Mouse (Mus musculus) midbrain, embryonic 13.5 days (tissue): ENCODE measurements around the gene Gm29554. TPM values are rescaled to one million over a fixed set of nuclear protein-coding genes. Genes with fewer than 3 reads are reported as not detected.
"Not testable (repeated sequence)": the region's sequence is repeated elsewhere in the genome, so short reads cannot be mapped to it uniquely, and the experiment has no call there.

ENCODE experiments used
- ATAC-seq: fragments of 200-750 bp; cut with Nextera tagmentation; 2 replicates; pipeline ENCODE4 v1.8.0; 2017; ENCODE audit warnings: mild to moderate bottlenecking, moderate TSS enrichment, moderate library complexity
- H3K27ac ChIP-seq: fragments of 300-500 bp; sonication (generic); 2 replicates; pipeline ENCODE4 v1.5.1; 2015; ENCODE audit warnings: inconsistent platforms, mild to moderate bottlenecking, moderate library complexity
- H3K27me3 ChIP-seq: fragments of 300-500 bp; sonication (generic); 2 replicates; pipeline ENCODE4 v1.6.1; 2015; ENCODE audit warnings: mild to moderate bottlenecking, inconsistent platforms
- H3K36me3 ChIP-seq: fragments of 300-500 bp; sonication (generic); 2 replicates; pipeline ENCODE4 v1.6.1; 2015; ENCODE audit warnings: mild to moderate bottlenecking, inconsistent platforms
- H3K4me1 ChIP-seq: fragments of 300-500 bp; sonication (generic); replicated peaks from 2 replicates; pipeline ENCODE4 v1.6.1; 2015; ENCODE audit warnings: inconsistent platforms
- H3K4me2 ChIP-seq: fragments of 300-500 bp; sonication (generic); replicated peaks from 2 replicates; pipeline ENCODE4 v1.6.1; 2015; ENCODE audit warnings: moderate library complexity, mild to moderate bottlenecking, inconsistent platforms
- H3K4me3 ChIP-seq: fragments of 300-500 bp; sonication (generic); replicated peaks from 2 replicates; pipeline ENCODE4 v1.5.1; 2015; ENCODE audit warnings: mild to moderate bottlenecking, inconsistent platforms
- H3K9ac ChIP-seq: fragments of 300-500 bp; sonication (generic); replicated peaks from 2 replicates; pipeline ENCODE4 v1.6.1; 2015; ENCODE audit warnings: mild to moderate bottlenecking, inconsistent platforms
- H3K9me3 ChIP-seq: fragments of 300-500 bp; sonication (generic); 2 replicates; pipeline ENCODE4 v1.6.1; 2016; ENCODE audit warnings: mild to moderate bottlenecking, inconsistent platforms
- WGBS: fragments of 180-500 bp; shearing (Covaris S2); methylation state at CpG from one replicate; pipeline ENCODE4 v1.1.7; 2015; 5-methylcytosine and 5-hydroxymethylcytosine counted together
- polyA plus RNA-seq: library from polyadenylated mRNA; unstranded; fragments of >200 nt; fragmentation: Nextera tagmentation; extraction: Ambion mirVana; gene quantifications from 2 replicates; pipeline ENCODE4 v1.2.1, GENCODE M21; 2015

The Gm29554 gene
- polyA plus RNA-seq = not detected in 2 replicates

DNA sequence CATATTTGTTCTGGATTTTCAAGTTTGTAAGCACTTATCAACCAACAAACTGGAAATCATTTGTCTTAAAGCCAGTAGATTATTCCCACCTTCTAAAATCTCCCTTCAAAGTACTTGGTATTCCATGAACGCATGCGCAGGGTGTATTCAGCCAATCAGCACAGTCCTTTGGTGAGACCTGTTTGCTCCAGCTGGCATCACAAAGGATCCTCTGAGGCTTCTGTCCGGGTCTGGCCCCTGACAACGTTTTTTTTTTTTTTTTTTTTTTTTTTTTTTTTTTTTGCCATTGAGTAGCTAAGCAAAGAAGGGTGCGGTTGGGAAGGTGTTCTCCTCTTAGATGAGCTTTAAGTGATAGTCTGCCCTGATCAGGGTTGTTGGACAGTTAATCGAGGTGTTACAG lies at the start of gene Gm29554:
TSS of gene Gm29554 (plus strand) at position 301 of the 400 bp plus-strand sequence.
- not testable (repeated sequence) for H3K27ac ChIP-seq, H3K4me1 ChIP-seq, H3K27me3 ChIP-seq, ATAC-seq, H3K9me3 ChIP-seq, H3K4me3 ChIP-seq, H3K36me3 ChIP-seq, H3K9ac ChIP-seq, H3K4me2 ChIP-seq
- WGBS = no CpG with 5 or more reads among the region's 6 CpGs

Other genes with a start within 250 kb of the Gm29554 start
- gene Gm20812, start 108.0 kb downstream of the Gm29554 start, polyA plus RNA-seq = not detected in 2 replicates